Mouse (Mus musculus): Measurements from ENCODE around the gene Zfp69. TPM values are rescaled to one million over a fixed set of nuclear protein-coding genes. Genes with fewer than 3 reads are reported as not detected.

Zfp69 gene
- 1.1 TPM for polyA plus RNA-seq (2017; shearing (Covaris generic))

DNA sequence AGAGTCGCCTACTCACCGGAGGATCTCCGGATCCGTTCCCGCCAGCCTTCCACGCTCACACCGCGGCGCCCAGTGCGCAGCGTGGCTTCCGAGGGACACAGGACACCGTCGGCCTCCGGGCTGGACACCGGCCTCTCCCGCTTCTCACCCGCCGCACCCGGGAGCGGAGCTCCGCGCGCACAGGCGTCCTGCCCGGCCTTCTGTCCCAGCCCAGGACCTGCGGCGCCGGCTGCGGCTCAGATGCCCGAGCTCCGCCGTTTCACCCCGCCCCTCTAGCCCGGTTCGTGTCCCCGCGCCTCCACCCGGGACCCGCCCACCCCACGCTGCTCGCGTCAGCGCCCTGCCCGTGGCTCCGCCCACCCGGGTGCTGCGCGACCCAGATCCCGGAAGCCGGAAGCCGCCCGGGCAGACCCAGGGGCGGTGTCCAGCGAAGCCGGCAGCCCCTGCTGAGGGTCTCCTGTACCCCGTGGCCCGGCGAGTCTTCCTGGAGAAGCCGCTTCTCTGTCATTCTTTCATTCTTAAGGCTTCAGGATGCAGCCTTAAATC is at the start of gene Zfp69:
Zfp69 (minus strand) TSS at position 272 of the 546 bp plus-strand sequence.

DNA sequence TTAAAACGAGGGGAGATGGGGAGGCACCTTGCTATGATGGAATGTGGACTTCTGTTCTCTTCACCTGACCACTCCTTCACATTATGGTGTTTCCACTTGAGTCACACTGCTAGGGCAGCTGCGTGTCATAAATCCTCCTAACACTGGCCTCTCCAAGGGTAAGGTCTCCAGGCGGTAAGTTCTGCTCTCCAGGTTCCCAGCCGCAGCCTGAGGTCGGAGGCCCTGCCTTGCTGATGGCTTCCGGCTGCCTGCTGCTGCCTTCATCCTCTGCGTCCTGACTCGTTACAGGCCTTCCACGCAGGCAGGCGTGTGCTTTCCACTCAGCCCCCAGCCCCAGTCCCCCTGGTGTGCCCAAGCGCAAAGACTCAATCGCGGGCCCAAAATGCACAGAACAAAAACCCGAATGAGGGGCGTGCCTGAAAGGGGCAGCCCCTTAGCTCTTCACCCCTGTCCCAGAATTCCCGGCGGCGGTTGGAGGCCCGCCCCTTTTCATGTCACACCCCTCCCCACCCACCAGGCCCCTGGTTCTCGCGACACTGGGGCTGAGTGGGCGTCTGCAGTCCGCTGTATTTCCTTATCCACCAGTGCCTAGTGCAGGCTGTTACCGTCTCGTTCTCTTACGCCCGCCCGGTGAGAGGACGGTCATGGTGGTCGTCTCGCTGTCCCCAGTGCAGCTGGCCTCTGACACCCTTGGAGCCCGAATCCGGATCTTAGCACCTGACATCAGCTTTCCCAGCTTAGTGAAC is 26.8 kb downstream of the Zfp69 start, which contains the start of gene Exo5:
Exo5 (minus strand) TSS at position 464 of the 746 bp plus-strand sequence.

Other genes with a start within 250 kb of the Zfp69 start
- gene Kcnq4, start 203.1 kb downstream of the Zfp69 start, polyA plus RNA-seq (2017; shearing (Covaris generic)): 0.16 TPM
- gene Nfyc, start 120.1 kb downstream of the Zfp69 start, polyA plus RNA-seq (2017; shearing (Covaris generic)): 59.8 TPM
- 0.94 TPM for gene Rims3, start 96.9 kb downstream of the Zfp69 start, polyA plus RNA-seq (2017; shearing (Covaris generic))
- 33.1 TPM for gene Exo5, start 26.7 kb downstream of the Zfp69 start, polyA plus RNA-seq (2017; shearing (Covaris generic))
- 32.2 TPM for gene Smap2, start 65.5 kb upstream of the Zfp69 start, polyA plus RNA-seq (2017; shearing (Covaris generic))
- gene Col9a2, start 87.7 kb upstream of the Zfp69 start, polyA plus RNA-seq (2017; shearing (Covaris generic)): not detected
- 63.1 TPM for gene Zmpste24, start 146.5 kb upstream of the Zfp69 start, polyA plus RNA-seq (2017; shearing (Covaris generic))
- not detected for gene Tmco2, start 157.5 kb upstream of the Zfp69 start, polyA plus RNA-seq (2017; shearing (Covaris generic))